Mouse (Mus musculus) mouse embryonic stem cell (cell line): ENCODE data around the gene Anxa6.

Experiments used
- in situ Hi-C, 2 experiments: fragments of 300-500 bp; cut with MboI; formaldehyde crosslinking; loops; 1 replicate in 1 of 2; 3 replicates in 1 of 2; pipeline ENCODE4 v1.14.3; 2019 to 2020; ENCODE audit warnings: low sequenced_read_pairs in 2 of 2, low pct_unique_long_range_greater_than_20kb in 1 of 2, mixed read lengths in 1 of 2; ENCODE audit not compliant: unreplicated experiment in 1 of 2

Anxa6 gene

GRCm38 (mm10) chr11:55012551-55013521 lies 20.4 kb downstream of the Anxa6 start:
- in situ Hi-C loops: no loop called here

GRCm38 (mm10) chr11:55011440-55011839 lies 21.8 kb downstream of the Anxa6 start:
- in situ Hi-C loops: no loop called here

- in situ Hi-C loops: no loop called here
These were observed 25.0 kb downstream of the Anxa6 start for GRCm38 (mm10) chr11:55008230-55008629.

- in situ Hi-C loops: no loop called here
These were observed 27.6 kb downstream of the Anxa6 start for GRCm38 (mm10) chr11:55005684-55006083.

GRCm38 (mm10) chr11:55004970-55005502 lies 28.2 kb downstream of the Anxa6 start:
- in situ Hi-C loops: no loop called here

- in situ Hi-C loops: loop anchor here in 1 of 2 experiments (5.0 kb wide), 1 partner anchor 44 kb away; no protein-coding TSS in a partner anchor
These were observed 34.5 kb downstream of the Anxa6 start for GRCm38 (mm10) chr11:54998708-54999107.

GRCm38 (mm10) chr11:54998284-54998683 lies 35.0 kb downstream of the Anxa6 start:
- in situ Hi-C loops: loop anchor here in 1 of 2 experiments (5.0 kb wide), 1 partner anchor 44 kb away; no protein-coding TSS in a partner anchor

GRCm38 (mm10) chr11:54996176-54996575 lies 37.1 kb downstream of the Anxa6 start:
- in situ Hi-C loops: loop anchor here in 1 of 2 experiments (5.0 kb wide), 1 partner anchor 46 kb away; no protein-coding TSS in a partner anchor

GRCm38 (mm10) chr11:54989920-54990319 lies 43.3 kb downstream of the Anxa6 start:
- in situ Hi-C loops: loop anchor here (5.0 to 10.0 kb wide), 2 partner anchors 103 to 105 kb away; no protein-coding TSS in a partner anchor

- in situ Hi-C loops: loop anchor here (5.0 to 10.0 kb wide), 2 partner anchors 102 to 104 kb away; no protein-coding TSS in a partner anchor
These were observed 44.4 kb downstream of the Anxa6 start for GRCm38 (mm10) chr11:54988754-54989349.

GRCm38 (mm10) chr11:54987974-54988373 lies 45.3 kb downstream of the Anxa6 start:
- in situ Hi-C loops: loop anchor here (5.0 to 10.0 kb wide), 2 partner anchors 101 to 103 kb away; no protein-coding TSS in a partner anchor

GRCm38 (mm10) chr11:54985086-54985485 lies 48.2 kb downstream of the Anxa6 start:
- in situ Hi-C loops: loop anchor here (5.0 to 10.0 kb wide), 2 partner anchors 98 to 100 kb away; no protein-coding TSS in a partner anchor

GRCm38 (mm10) chr11:54984581-54984980 lies 48.7 kb downstream of the Anxa6 start:
- in situ Hi-C loops: loop anchor here in 1 of 2 experiments (5.0 to 10.0 kb wide), 2 partner anchors 52 to 100 kb away; no protein-coding TSS in a partner anchor

- in situ Hi-C loops: loop anchor here in 1 of 2 experiments (5.0 to 10.0 kb wide), 2 partner anchors 52 to 99 kb away; no protein-coding TSS in a partner anchor
These were observed 49.2 kb downstream of the Anxa6 start for GRCm38 (mm10) chr11:54984085-54984484.

- in situ Hi-C loops: loop anchor here in 1 of 2 experiments (5.0 to 10.0 kb wide), 2 partner anchors 50 to 98 kb away; no protein-coding TSS in a partner anchor
These were observed 50.7 kb downstream of the Anxa6 start for GRCm38 (mm10) chr11:54982520-54982919.

GRCm38 (mm10) chr11:54981630-54982029 lies 51.6 kb downstream of the Anxa6 start:
- in situ Hi-C loops: loop anchor here in 1 of 2 experiments (5.0 to 10.0 kb wide), 2 partner anchors 49 to 97 kb away; no protein-coding TSS in a partner anchor

- in situ Hi-C loops: loop anchor here in 1 of 2 experiments (5.0 kb wide), 1 partner anchor 45 kb away; no protein-coding TSS in a partner anchor
These were observed 55.8 kb downstream of the Anxa6 start for GRCm38 (mm10) chr11:54977385-54977937.

- in situ Hi-C loops: loop anchor here in 1 of 2 experiments (5.0 kb wide), 1 partner anchor 44 kb away; no protein-coding TSS in a partner anchor
These were observed 56.9 kb downstream of the Anxa6 start for GRCm38 (mm10) chr11:54976351-54976750.
